In genomic region chr17:46436672-46437366, GRCm38 (mm10) we compare ENCODE assay signal across 9 mouse cellular contexts. TPM values are rescaled to one million over a fixed set of nuclear protein-coding genes. Genes with fewer than 3 reads are reported as not detected.
DNase-seq lines count a peak whose midpoint lies in the region; ATAC-seq and TF ChIP-seq lines count a peak whose summit lies in the region.
"Had no signal": no experiment of that assay in that cellular context is flagged by ENCODE, and none has a peak within 500 bp of the region (broad histone marks: within the 10 kb centered on the region; RNA-seq: fewer than 3 reads in every experiment).

No protein-coding gene starts in this region.

- DNase-seq in embryo, embryonic 11 days, result peak; percentile 68
- peak; percentile 36 for DNase-seq in limb, embryonic 14.5 days (ENCODE audit: low spot score)
- peak; percentile 61 for DNase-seq in testis, postnatal 10 days (ENCODE audit: low spot score)
- no peak for DNase-seq in ovary, postnatal 10 days (ENCODE audit: low spot score)
- DNase-seq: liver, embryonic 13.5 days had no signal

- H3K4me3 ChIP-seq in heart, embryonic 14.5 days (ENCODE audit: control insufficient read depth in 1 of 2, insufficient read depth in 1 of 2, low read depth in 1 of 2, low read length in 2 of 2), result no peak overlapping the region
- H3K4me3 ChIP-seq in heart, embryonic 11.5 days (ENCODE audit: low read depth, low read length), result no peak overlapping the region
- peak overlapping the region; percentile 48 for H3K4me3 ChIP-seq in ES-Bruce4 (ENCODE audit: low read depth, low read length)
- no peak overlapping the region for H3K4me3 ChIP-seq in hindbrain, embryonic 12.5 days
- no peak overlapping the region for H3K4me3 ChIP-seq in limb, embryonic 14.5 days (replicated peaks; ENCODE audit: low read length)
- H3K4me3 ChIP-seq: liver, embryonic 13.5 days had no signal

- WGBS in heart, embryonic 14.5 days, result 22% methylated on average over 23 of the region's 23 CpGs
- 20% methylated on average over 23 of the region's 23 CpGs for WGBS in heart, embryonic 11.5 days (ENCODE audit: insufficient replicate concordance)
- WGBS in hindbrain, embryonic 12.5 days, result 23% methylated on average over 23 of the region's 23 CpGs
- 21% methylated on average over 22 of the region's 23 CpGs for WGBS in limb, embryonic 14.5 days

- TF ChIP-seq CTCF in ES-Bruce4 (IDR thresholded peaks at IDR 0.05; ENCODE audit: low read depth, low read length), result peak; percentile 75

- no peak for TF ChIP-seq EP300 in ES-Bruce4 (IDR thresholded peaks at IDR 0.05; ENCODE audit: insufficient read depth, low read depth, low read length)

- no peak overlapping the region for H3K27ac ChIP-seq in heart, embryonic 14.5 days (replicated peaks in 1 of 2; ENCODE audit: control insufficient read depth in 1 of 2, insufficient read depth in 1 of 2, low read depth in 2 of 2, low read length in 2 of 2)
- H3K27ac ChIP-seq in heart, embryonic 11.5 days (ENCODE audit: low read depth, low read length), result no peak overlapping the region
- no peak overlapping the region for H3K27ac ChIP-seq in ES-Bruce4 (ENCODE audit: insufficient read depth, low read length)
- H3K27ac ChIP-seq in hindbrain, embryonic 12.5 days, result no peak overlapping the region
- no peak overlapping the region for H3K27ac ChIP-seq in limb, embryonic 14.5 days (replicated peaks; ENCODE audit: low read depth, low read length)
- H3K27ac ChIP-seq: liver, embryonic 13.5 days had no signal

- no peak for ATAC-seq in heart, embryonic 14.5 days (ENCODE audit: insufficient number of reproducible peaks, insufficient read depth, low FRiP score, low read depth)
- ATAC-seq in heart, embryonic 11.5 days (replicated peaks; ENCODE audit: insufficient number of reproducible peaks, low FRiP score, low TSS enrichment), result no peak
- peak; percentile 68 for ATAC-seq in hindbrain, embryonic 12.5 days (ENCODE audit: low FRiP score)
- peak; percentile 57; the same call in 1 of the 2 replicates for ATAC-seq in limb, embryonic 14.5 days (ENCODE audit: low FRiP score, low read depth)

- peak overlapping the region; percentile 29; the same call in 1 of the 2 replicates for H3K4me2 ChIP-seq in heart, embryonic 14.5 days (ENCODE audit: low read length)
- no peak overlapping the region; the same call in 1 of the 2 replicates for H3K4me2 ChIP-seq in heart, embryonic 11.5 days
- H3K4me2 ChIP-seq in hindbrain, embryonic 12.5 days (replicated peaks), result peak overlapping the region; percentile 28
- no peak overlapping the region for H3K4me2 ChIP-seq in limb, embryonic 14.5 days (replicated peaks; ENCODE audit: low read depth, low read length, severe bottlenecking)
- H3K4me2 ChIP-seq: liver, embryonic 13.5 days had no signal

- no peaks in the 10 kb centered on the region for H3K9me3 ChIP-seq in heart, embryonic 14.5 days (ENCODE audit: control insufficient read depth, low read length)
- H3K9me3 ChIP-seq in heart, embryonic 11.5 days (replicated peaks; ENCODE audit: control insufficient read depth, low read length), result no peaks in the 10 kb centered on the region
- no peaks in the 10 kb centered on the region for H3K9me3 ChIP-seq in ES-Bruce4 (replicated peaks; ENCODE audit: control insufficient read depth, insufficient read depth, low read length, poor library complexity, severe bottlenecking)
- H3K9me3 ChIP-seq in hindbrain, embryonic 12.5 days (replicated peaks), result no peaks in the 10 kb centered on the region
- H3K9me3 ChIP-seq in limb, embryonic 14.5 days (ENCODE audit: control insufficient read depth, low read length), result no peaks in the 10 kb centered on the region
- H3K9me3 ChIP-seq: liver, embryonic 13.5 days had no signal

- no peak for TF ChIP-seq POLR2A in ES-Bruce4 (IDR thresholded peaks at IDR 0.05; ENCODE audit: insufficient read depth, low read length)
- TF ChIP-seq POLR2A in limb, embryonic 14.5 days (IDR thresholded peaks at IDR 0.05; ENCODE audit: borderline replicate concordance, extremely low read depth, insufficient read depth, insufficient read length), result no peak

- peaks cover 30% of the 10 kb centered on the region; the same call in 1 of the 2 replicates for H3K27me3 ChIP-seq in heart, embryonic 14.5 days (ENCODE audit: control insufficient read depth, insufficient read depth, low read length)
- peaks cover 37% of the 10 kb centered on the region for H3K27me3 ChIP-seq in heart, embryonic 11.5 days (ENCODE audit: control insufficient read depth, insufficient read depth, low read length)
- no peaks in the 10 kb centered on the region for H3K27me3 ChIP-seq in ES-Bruce4 (ENCODE audit: control insufficient read depth, insufficient read depth, low read length, poor library complexity, severe bottlenecking)
- peaks cover 13% of the 10 kb centered on the region for H3K27me3 ChIP-seq in hindbrain, embryonic 12.5 days
- H3K27me3 ChIP-seq in limb, embryonic 14.5 days (ENCODE audit: control insufficient read depth, insufficient read depth, low read length), result no peaks in the 10 kb centered on the region

- H3K9ac ChIP-seq in heart, embryonic 14.5 days (ENCODE audit: low read length), result no peak overlapping the region
- H3K9ac ChIP-seq in heart, embryonic 11.5 days (ENCODE audit: low read depth, low read length), result no peak overlapping the region
- H3K9ac ChIP-seq in ES-Bruce4 (ENCODE audit: low read depth, poor library complexity, severe bottlenecking), result peak overlapping the region; percentile 65
- no peak overlapping the region for H3K9ac ChIP-seq in hindbrain, embryonic 12.5 days
- H3K9ac ChIP-seq in limb, embryonic 14.5 days (ENCODE audit: low read depth, low read length, severe bottlenecking), result no peak overlapping the region
- H3K9ac ChIP-seq: liver, embryonic 13.5 days had no signal

- peaks cover 3 to 6% of the 10 kb centered on the region in 2 experiments; a peak in 3 of 4 replicates for H3K4me1 ChIP-seq in heart, embryonic 14.5 days (ENCODE audit: control insufficient read depth in 2 of 2, insufficient read depth in 2 of 2, low read length in 2 of 2)
- peaks cover 7% of the 10 kb centered on the region; the same call in 1 of the 2 replicates for H3K4me1 ChIP-seq in heart, embryonic 11.5 days (ENCODE audit: control insufficient read depth, insufficient read depth, low read length)
- peaks cover 4% of the 10 kb centered on the region for H3K4me1 ChIP-seq in ES-Bruce4 (ENCODE audit: control insufficient read depth, insufficient read depth, low read length)
- H3K4me1 ChIP-seq in hindbrain, embryonic 12.5 days, result peaks cover 10% of the 10 kb centered on the region
- H3K4me1 ChIP-seq in limb, embryonic 14.5 days (ENCODE audit: control insufficient read depth, insufficient read depth, low read length), result no peaks in the 10 kb centered on the region

- no peaks in the 10 kb centered on the region for H3K36me3 ChIP-seq in heart, embryonic 14.5 days (ENCODE audit: control insufficient read depth, insufficient read depth, low read length)
- H3K36me3 ChIP-seq in heart, embryonic 11.5 days (ENCODE audit: control insufficient read depth, insufficient read depth, low read length), result no peaks in the 10 kb centered on the region
- H3K36me3 ChIP-seq in ES-Bruce4 (ENCODE audit: control insufficient read depth, insufficient read depth, low read length, poor library complexity, severe bottlenecking), result no peaks in the 10 kb centered on the region
- no peaks in the 10 kb centered on the region for H3K36me3 ChIP-seq in hindbrain, embryonic 12.5 days
- no peaks in the 10 kb centered on the region for H3K36me3 ChIP-seq in limb, embryonic 14.5 days (ENCODE audit: control insufficient read depth, insufficient read depth, low read length)
- H3K36me3 ChIP-seq: liver, embryonic 13.5 days had no signal

RNA-seq across cellular contexts. Expression of gene Slc22a7, which starts 1.4 kb away (rescaled TPM):
- polyA plus RNA-seq in heart, embryonic 14.5 days (2014; fragmentation: Nextera tagmentation; extraction: Ambion mirVana), result not detected in 2 replicates
- polyA plus RNA-seq in heart, embryonic 11.5 days (2014; fragmentation: Nextera tagmentation; extraction: Ambion mirVana), result 0.20 TPM in 1 of 2 replicates, not detected in the other
- polyA plus RNA-seq in ES-Bruce4 (2011; ENCODE audit: insufficient read depth, insufficient read length, low read depth, missing spikeins), result 6.0 and 6.1 TPM in 2 replicates
- not detected in 2 replicates for polyA plus RNA-seq in hindbrain, embryonic 12.5 days (2016; fragmentation: Nextera tagmentation; extraction: Ambion mirVana)
- polyA plus RNA-seq in limb, embryonic 14.5 days (2012; rRNA removed), result not detected in 2 replicates
- not detected in 2 replicates for polyA plus RNA-seq in limb, embryonic 14.5 days (2014; fragmentation: Nextera tagmentation; extraction: Ambion mirVana)
- polyA plus RNA-seq: liver, embryonic 13.5 days had no signal

RNA-seq across cellular contexts. Expression of gene Crip3, which starts 8.1 kb away (rescaled TPM):
- 0.61 and 1.3 TPM in 2 replicates for polyA plus RNA-seq in heart, embryonic 14.5 days (2014; fragmentation: Nextera tagmentation; extraction: Ambion mirVana)
- 0.39 and 0.97 TPM in 2 replicates for polyA plus RNA-seq in heart, embryonic 11.5 days (2014; fragmentation: Nextera tagmentation; extraction: Ambion mirVana)
- polyA plus RNA-seq in ES-Bruce4 (2011; ENCODE audit: insufficient read depth, insufficient read length, low read depth, missing spikeins), result 1.3 TPM in 1 of 2 replicates, not detected in the other
- 0.57 and 0.95 TPM in 2 replicates for polyA plus RNA-seq in hindbrain, embryonic 12.5 days (2016; fragmentation: Nextera tagmentation; extraction: Ambion mirVana)
- polyA plus RNA-seq in limb, embryonic 14.5 days (2012; rRNA removed), result 4.5 and 6.8 TPM in 2 replicates
- 1.4 and 3.1 TPM in 2 replicates for polyA plus RNA-seq in limb, embryonic 14.5 days (2014; fragmentation: Nextera tagmentation; extraction: Ambion mirVana)
- polyA plus RNA-seq: liver, embryonic 13.5 days had no signal

RNA-seq across cellular contexts. Expression of gene Ttbk1, which starts 50.7 kb away (rescaled TPM):
- 0.16 and 0.18 TPM in 2 replicates for polyA plus RNA-seq in heart, embryonic 14.5 days (2014; fragmentation: Nextera tagmentation; extraction: Ambion mirVana)
- polyA plus RNA-seq in heart, embryonic 11.5 days (2014; fragmentation: Nextera tagmentation; extraction: Ambion mirVana), result 0.04 and 0.07 TPM in 2 replicates
- polyA plus RNA-seq in ES-Bruce4 (2011; ENCODE audit: insufficient read depth, insufficient read length, low read depth, missing spikeins), result 0.90 and 1.3 TPM in 2 replicates
- 5.3 and 6.6 TPM in 2 replicates for polyA plus RNA-seq in hindbrain, embryonic 12.5 days (2016; fragmentation: Nextera tagmentation; extraction: Ambion mirVana)
- polyA plus RNA-seq in limb, embryonic 14.5 days (2012; rRNA removed), result 0.31 and 0.49 TPM in 2 replicates
- 0.06 and 0.12 TPM in 2 replicates for polyA plus RNA-seq in limb, embryonic 14.5 days (2014; fragmentation: Nextera tagmentation; extraction: Ambion mirVana)

RNA-seq across cellular contexts. Expression of gene Zfp318, which starts 53.3 kb away (rescaled TPM):
- 11.0 and 13.0 TPM in 2 replicates for polyA plus RNA-seq in heart, embryonic 14.5 days (2014; fragmentation: Nextera tagmentation; extraction: Ambion mirVana)
- polyA plus RNA-seq in heart, embryonic 11.5 days (2014; fragmentation: Nextera tagmentation; extraction: Ambion mirVana), result 6.1 and 8.2 TPM in 2 replicates
- 55.0 and 62.7 TPM in 2 replicates for polyA plus RNA-seq in ES-Bruce4 (2011; ENCODE audit: insufficient read depth, insufficient read length, low read depth, missing spikeins)
- polyA plus RNA-seq in hindbrain, embryonic 12.5 days (2016; fragmentation: Nextera tagmentation; extraction: Ambion mirVana), result 24.4 and 25.3 TPM in 2 replicates
- polyA plus RNA-seq in limb, embryonic 14.5 days (2012; rRNA removed), result 23.0 and 23.7 TPM in 2 replicates
- 18.4 and 22.7 TPM in 2 replicates for polyA plus RNA-seq in limb, embryonic 14.5 days (2014; fragmentation: Nextera tagmentation; extraction: Ambion mirVana)

RNA-seq across cellular contexts. Expression of gene Dnph1, which starts 59.7 kb away (rescaled TPM):
- 25.8 and 26.4 TPM in 2 replicates for polyA plus RNA-seq in heart, embryonic 14.5 days (2014; fragmentation: Nextera tagmentation; extraction: Ambion mirVana)
- 27.9 and 28.4 TPM in 2 replicates for polyA plus RNA-seq in heart, embryonic 11.5 days (2014; fragmentation: Nextera tagmentation; extraction: Ambion mirVana)
- polyA plus RNA-seq in ES-Bruce4 (2011; ENCODE audit: insufficient read depth, insufficient read length, low read depth, missing spikeins), result 21.8 and 24.1 TPM in 2 replicates
- 35.3 and 35.5 TPM in 2 replicates for polyA plus RNA-seq in hindbrain, embryonic 12.5 days (2016; fragmentation: Nextera tagmentation; extraction: Ambion mirVana)
- 23.8 and 30.0 TPM in 2 replicates for polyA plus RNA-seq in limb, embryonic 14.5 days (2012; rRNA removed)
- polyA plus RNA-seq in limb, embryonic 14.5 days (2014; fragmentation: Nextera tagmentation; extraction: Ambion mirVana), result 34.5 and 37.6 TPM in 2 replicates

Comparison
In these comparisons a context has a peak if more than half of its experiments do, and no peak if none do; other contexts are left out.
1. H3K4me2 ChIP-seq: peak in heart, embryonic 14.5 days (single experiment) and hindbrain, embryonic 12.5 days (single experiment); none in heart, embryonic 11.5 days (single experiment) and limb, embryonic 14.5 days (single experiment).
2. ATAC-seq: peak in hindbrain, embryonic 12.5 days (single experiment) and limb, embryonic 14.5 days (single experiment); none in heart, embryonic 14.5 days (single experiment) and heart, embryonic 11.5 days (single experiment).